Mouse (Mus musculus) erythroblast, embryonic 14.5 days (primary cell): ENCODE measurements around the gene Fam241a. TPM values are rescaled to one million over a fixed set of nuclear protein-coding genes. Genes with fewer than 3 reads are reported as not detected.

ENCODE experiments used
- H3K27me3 ChIP-seq: 2 replicates; pipeline ENCODE4 v1.6.1; 2012; ENCODE audit warnings: inconsistent platforms; ENCODE audit not compliant: control insufficient read depth
- H3K36me3 ChIP-seq: 2 replicates; pipeline ENCODE4 v1.6.1; 2012; ENCODE audit warnings: mild to moderate bottlenecking, inconsistent platforms; ENCODE audit not compliant: control insufficient read depth
- H3K4me1 ChIP-seq: 2 replicates; pipeline ENCODE4 v1.6.1; 2012; ENCODE audit warnings: inconsistent platforms; ENCODE audit not compliant: control insufficient read depth
- H3K4me3 ChIP-seq: replicated peaks from 2 replicates; pipeline ENCODE3; 2012; ENCODE audit warnings: moderate library complexity, mild to moderate bottlenecking, inconsistent platforms
- H3K9me3 ChIP-seq: 2 replicates; pipeline ENCODE4 v1.6.1; 2012; ENCODE audit warnings: low read length, inconsistent platforms, mixed read lengths; ENCODE audit not compliant: control insufficient read depth
- GATA1 ChIP-seq: IDR thresholded peaks from 2 replicates; pipeline ENCODE4 v1.6.1; 2012; ENCODE audit warnings: low read length, inconsistent platforms, mixed read lengths
- TAL1 ChIP-seq: IDR thresholded peaks from 3 replicates; pipeline ENCODE4 v1.6.1; 2012; ENCODE audit warnings: low read length, inconsistent platforms, mixed read lengths
- polyA plus RNA-seq: library from polyadenylated mRNA; stranded (reverse); fragments of >175 nt; gene quantifications from 2 replicates; pipeline ENCODE4 v1.2.3, GENCODE M21; 2012

The Fam241a gene
- 14.4 and 19.7 TPM in 2 replicates for polyA plus RNA-seq

- peaks cover 38% of the 10 kb centered on the region for H3K36me3 ChIP-seq
- no peak for TF ChIP-seq TAL1
- no peak for TF ChIP-seq GATA1
These were observed at the start of gene Fam241a for GRCm38 (mm10) chr3:127895792-127896541. Gene Fam241a, minus strand, starts transcription at chr3:127896324.

GRCm38 (mm10) chr3:127932453-127932852, 36.3 kb upstream of the Fam241a start:
- Histone ChIP-seq H3K27me3 (no peaks in the 10 kb centered on the region), H3K36me3 (peaks cover 84% of the 10 kb centered on the region), H3K4me3 (peak overlapping the region; percentile 83), H3K4me1 (peaks cover 71% of the 10 kb centered on the region), H3K9me3 (peaks cover 25% of the 10 kb centered on the region)
- TF ChIP-seq TAL1 (no peak), GATA1 (no peak)

More at GRCm38 (mm10) chr3:127895792-127896541, at the start of gene Fam241a:
- Histone ChIP-seq H3K9me3 (no peaks in the 10 kb centered on the region), H3K27me3 (no peaks in the 10 kb centered on the region), H3K4me1 (peaks cover 49% of the 10 kb centered on the region), H3K4me3 (peak within 1 kb of the TSS; percentile 93)

GRCm38 (mm10) chr3:127930326-127931012, 34.3 kb upstream of the Fam241a start:
- peak; percentile 97 for TF ChIP-seq TAL1
- peak; percentile 97 for TF ChIP-seq GATA1
- Histone ChIP-seq H3K36me3 (peaks cover 75% of the 10 kb centered on the region), H3K9me3 (peaks cover 9% of the 10 kb centered on the region), H3K27me3 (no peaks in the 10 kb centered on the region), H3K4me3 (peak overlapping the region; percentile 83), H3K4me1 (peaks cover 84% of the 10 kb centered on the region)

- TF ChIP-seq TAL1 (no peak), GATA1 (no peak)
- Histone ChIP-seq H3K36me3 (peaks cover 71% of the 10 kb centered on the region), H3K27me3 (no peaks in the 10 kb centered on the region), H3K9me3 (peaks cover 5% of the 10 kb centered on the region), H3K4me1 (peaks cover 86% of the 10 kb centered on the region), H3K4me3 (peak overlapping the region; percentile 83)
These were observed 33.8 kb upstream of the Fam241a start for GRCm38 (mm10) chr3:127929921-127930320.

DNA sequence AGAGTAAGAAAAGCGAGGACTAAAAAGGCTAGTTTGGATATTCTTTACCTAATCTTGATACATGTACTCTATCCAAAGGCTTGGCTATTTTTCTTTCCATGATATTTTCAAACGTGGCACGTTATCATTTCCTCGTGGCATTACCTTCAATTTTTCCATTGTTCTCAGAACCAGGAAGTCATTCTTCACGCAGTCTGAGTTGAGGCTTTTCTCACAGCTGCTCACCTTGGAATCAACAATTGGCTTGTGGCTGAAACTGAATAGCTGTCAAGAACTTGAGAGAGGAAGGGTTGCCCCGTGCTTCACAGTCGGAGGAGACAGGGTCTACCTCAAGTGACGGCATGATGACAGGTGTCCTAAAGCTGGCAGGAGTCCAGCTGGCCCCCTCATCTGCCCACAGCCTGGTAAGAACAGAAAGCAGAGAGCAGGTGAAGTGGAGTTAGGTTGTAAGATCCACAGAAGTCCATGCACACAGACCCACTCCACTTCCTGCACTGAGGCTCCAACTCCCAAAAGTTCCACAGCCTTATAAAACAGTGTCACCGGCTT, 30.6 kb upstream of the Fam241a start:
- Histone ChIP-seq H3K27me3 (no peaks in the 10 kb centered on the region), H3K36me3 (peaks cover 42% of the 10 kb centered on the region), H3K9me3 (no peaks in the 10 kb centered on the region), H3K4me3 (no peak overlapping the region), H3K4me1 (peaks cover 71% of the 10 kb centered on the region)
- no peak for TF ChIP-seq GATA1
- TF ChIP-seq TAL1 = no peak

GRCm38 (mm10) chr3:127924464-127924863, 28.3 kb upstream of the Fam241a start:
- H3K36me3 ChIP-seq = peaks cover 30% of the 10 kb centered on the region
- TF ChIP-seq GATA1 (no peak), TAL1 (no peak)
- H3K27me3 ChIP-seq = no peaks in the 10 kb centered on the region
- H3K4me1 ChIP-seq = peaks cover 52% of the 10 kb centered on the region
- H3K4me3 ChIP-seq = no peak overlapping the region
- no peaks in the 10 kb centered on the region for H3K9me3 ChIP-seq

DNA sequence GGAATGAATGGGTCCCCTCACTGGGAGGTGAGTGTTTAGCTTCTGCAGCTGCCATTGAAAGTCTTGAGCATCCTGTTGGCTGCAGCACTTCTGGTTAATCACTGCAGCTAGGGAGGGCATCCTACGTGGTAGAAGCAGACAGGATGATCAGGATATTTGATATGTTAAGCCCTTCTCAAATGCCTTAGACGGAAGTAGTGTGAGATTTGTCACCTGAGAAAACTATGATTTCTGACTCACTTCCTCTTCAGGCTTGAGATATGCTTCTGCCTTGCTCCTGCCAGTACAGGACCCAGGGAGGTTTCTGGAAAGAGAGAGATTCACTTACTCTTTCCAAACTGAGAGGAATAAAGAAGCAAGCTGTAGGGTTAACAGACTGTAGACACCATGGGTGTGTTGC, 27.1 kb upstream of the Fam241a start:
- peaks cover 19% of the 10 kb centered on the region for H3K36me3 ChIP-seq
- no peaks in the 10 kb centered on the region for H3K9me3 ChIP-seq
- no peak overlapping the region for H3K4me3 ChIP-seq
- H3K27me3 ChIP-seq = no peaks in the 10 kb centered on the region
- TF ChIP-seq GATA1 (no peak), TAL1 (no peak)
- peaks cover 47% of the 10 kb centered on the region for H3K4me1 ChIP-seq

DNA sequence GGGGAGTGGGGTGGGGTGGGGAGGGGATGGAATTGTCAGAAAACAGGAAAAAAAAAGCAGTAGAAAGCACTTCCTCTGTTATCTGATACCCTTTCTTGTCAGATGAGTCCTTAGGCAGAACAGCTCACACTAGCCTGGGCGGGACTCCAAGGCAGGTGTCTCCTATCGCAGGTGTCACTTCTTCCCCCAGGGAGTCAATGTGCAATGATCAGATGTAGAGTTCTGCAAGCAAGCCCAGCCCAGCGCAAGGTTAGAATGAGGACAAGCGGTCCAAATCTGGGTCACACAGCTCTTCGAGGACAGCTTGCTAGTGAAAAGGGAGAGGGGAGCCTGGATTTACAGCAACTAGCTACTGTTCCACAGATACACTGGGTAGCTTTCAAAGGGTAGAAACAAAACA, 26.0 kb upstream of the Fam241a start:
- H3K4me3 ChIP-seq = no peak overlapping the region
- no peak for TF ChIP-seq GATA1
- no peak for TF ChIP-seq TAL1
- no peaks in the 10 kb centered on the region for H3K27me3 ChIP-seq
- peaks cover 10% of the 10 kb centered on the region for H3K36me3 ChIP-seq
- H3K9me3 ChIP-seq = no peaks in the 10 kb centered on the region
- peaks cover 46% of the 10 kb centered on the region for H3K4me1 ChIP-seq
